Mouse (Mus musculus) ES-Bruce4 (cell line): ENCODE data around the gene Krtcap3.

Experiments
- CTCF ChIP-seq: IDR thresholded peaks from one replicate; pipeline ENCODE4 v1.8.1; 2011; ENCODE audit warnings: low read depth, low read length
- EP300 ChIP-seq: IDR thresholded peaks from 2 replicates; pipeline ENCODE4 v1.6.1; 2011; ENCODE audit warnings: low read depth, low read length; ENCODE audit not compliant: insufficient read depth
- POLR2A ChIP-seq: IDR thresholded peaks from one replicate; pipeline ENCODE4 v1.8.1; 2011; ENCODE audit warnings: low read length; ENCODE audit not compliant: insufficient read depth

DNA sequence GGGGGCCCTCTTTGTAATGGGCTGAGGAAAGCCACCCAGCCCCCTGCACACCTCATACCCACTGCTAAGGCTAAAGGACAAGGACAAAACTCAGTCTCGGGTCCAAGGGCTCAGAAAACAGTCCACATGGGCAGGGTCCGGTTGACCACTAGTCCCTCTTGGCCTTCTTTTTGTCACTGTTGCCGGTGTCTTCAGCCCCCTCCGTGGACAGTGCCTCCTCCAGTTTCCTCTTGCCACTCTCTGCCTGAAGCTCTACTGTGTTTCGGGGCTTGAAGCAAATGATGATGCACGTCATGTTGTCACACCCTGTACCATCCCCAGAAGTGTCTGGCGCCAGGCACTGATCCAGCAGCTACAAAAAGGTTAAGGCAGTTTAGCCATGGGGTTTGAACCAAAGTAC lies 48.6 kb upstream of the Krtcap3 start:
- no peak for TF ChIP-seq CTCF
- no peak for TF ChIP-seq POLR2A
- no peak for TF ChIP-seq EP300
